In the genomic region with DNA sequence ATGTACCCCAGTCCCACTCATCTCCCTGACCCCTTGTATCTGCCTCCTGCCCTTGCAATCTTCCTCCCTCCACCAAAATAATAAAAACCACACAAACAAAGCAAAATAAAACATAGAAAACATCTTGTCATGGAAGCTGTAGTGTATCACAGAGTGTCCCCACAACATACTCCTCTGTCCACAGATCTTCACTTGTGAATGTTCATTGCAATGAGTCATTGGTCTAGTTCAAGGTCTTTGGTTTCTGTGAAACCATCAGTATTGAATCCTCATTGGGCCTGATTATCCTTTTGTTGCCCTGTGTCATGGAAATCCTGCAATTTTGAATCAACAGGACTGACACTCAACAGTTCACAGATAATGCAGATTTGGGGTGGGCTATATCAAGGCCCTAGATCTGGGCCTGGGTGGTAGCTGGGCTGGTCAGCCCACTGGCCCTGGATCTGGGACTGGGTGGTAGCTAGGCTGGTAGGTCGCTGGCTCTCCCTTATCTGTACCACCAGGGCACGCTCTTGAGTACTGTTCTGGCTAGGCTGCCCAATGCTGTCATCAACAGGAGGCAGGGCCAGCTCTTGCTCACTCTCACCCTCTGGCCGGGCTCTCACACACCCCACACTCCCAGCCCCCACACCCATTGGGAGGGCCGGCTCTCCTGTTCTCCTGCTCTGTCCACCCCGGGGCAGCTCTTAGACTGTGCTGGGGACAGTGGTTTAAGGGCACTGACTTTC, we compare ENCODE assay signal across 12 mouse cellular contexts.
DNase-seq lines count a peak whose midpoint lies in the region; ATAC-seq and TF ChIP-seq lines count a peak whose summit lies in the region.
"Had no signal": no experiment of that assay in that cellular context is flagged by ENCODE, and none has a peak within 500 bp of the region (broad histone marks: within the 10 kb centered on the region; RNA-seq: fewer than 3 reads in every experiment).

No protein-coding gene starts in this region.

- ATAC-seq in liver, embryonic 11.5 days (replicated peaks; ENCODE audit: low FRiP score), result no peak; the same call in 1 of the 2 replicates
- ATAC-seq in liver, embryonic 12.5 days, result 0 out of 2 replicates have a peak, but pooled peaks have one; percentile 40
- peak; percentile 95 for ATAC-seq in megakaryocyte-erythroid progenitor cell, adult 5-6 weeks (replicated peaks; ENCODE audit: low FRiP score, low TSS enrichment, poor library complexity, severe bottlenecking)
- ATAC-seq in kidney, embryonic 14.5 days (ENCODE audit: low FRiP score, low TSS enrichment), result no peak

- no peak for TF ChIP-seq POLR2A in heart, adult 2 months (IDR thresholded peaks at IDR 0.05; ENCODE audit: insufficient read depth, low read depth, low read length)

- DNase-seq in liver, result peak; percentile 11
- no peak for DNase-seq in liver, embryonic 11.5 days (ENCODE audit: low spot score)
- DNase-seq in heart, adult 2 months, result peak in 1 of 2 experiments; percentile 69
- DNase-seq in urinary bladder, postnatal 36 days (ENCODE audit: low spot score in 2 of 2), result no peak
- DNase-seq in spleen, adult 18-20 months, result no peak

- no peak overlapping the region for H3K9ac ChIP-seq in liver, embryonic 11.5 days (ENCODE audit: low read depth, low read length)
- H3K9ac ChIP-seq in heart, adult 2 months (ENCODE audit: low read depth, low read length), result no peak overlapping the region
- H3K9ac ChIP-seq in liver, embryonic 12.5 days, result no peak overlapping the region
- no peak overlapping the region for H3K9ac ChIP-seq in kidney, embryonic 14.5 days (ENCODE audit: low read depth, low read length)
- H3K9ac ChIP-seq: hindbrain, embryonic 15.5 days; neural tube, embryonic 15.5 days had no signal

- TF ChIP-seq CTCF in heart, adult 2 months (IDR thresholded peaks at IDR 0.05), result peak; percentile 63

- no peaks in the 10 kb centered on the region for H3K27me3 ChIP-seq in liver, embryonic 11.5 days (replicated peaks; ENCODE audit: control insufficient read depth, insufficient read depth, low read length)
- no peaks in the 10 kb centered on the region for H3K27me3 ChIP-seq in heart, adult 2 months (ENCODE audit: control insufficient read depth, insufficient read depth, low read length)
- H3K27me3 ChIP-seq in liver, embryonic 12.5 days (replicated peaks), result no peaks in the 10 kb centered on the region
- no peaks in the 10 kb centered on the region for H3K27me3 ChIP-seq in kidney, embryonic 14.5 days (ENCODE audit: control insufficient read depth, insufficient read depth, low read length)
- H3K27me3 ChIP-seq: hindbrain, embryonic 15.5 days; megakaryocyte, embryonic 14.5 days; neural tube, embryonic 15.5 days had no signal

- no peak overlapping the region for H3K27ac ChIP-seq in liver, embryonic 11.5 days (ENCODE audit: low read depth, low read length)
- no peak overlapping the region; the same call in 1 of the 2 replicates for H3K27ac ChIP-seq in heart, adult 2 months
- no peak overlapping the region for H3K27ac ChIP-seq in liver, embryonic 12.5 days
- no peak overlapping the region for H3K27ac ChIP-seq in kidney, embryonic 14.5 days (ENCODE audit: low read depth, low read length)
- H3K27ac ChIP-seq: hindbrain, embryonic 15.5 days; neural tube, embryonic 15.5 days had no signal

- H3K36me3 ChIP-seq in liver, embryonic 11.5 days (ENCODE audit: control insufficient read depth, insufficient read depth, low read length), result no peaks in the 10 kb centered on the region
- H3K36me3 ChIP-seq in heart, adult 2 months (ENCODE audit: control insufficient read depth, insufficient read depth, low read length), result no peaks in the 10 kb centered on the region; the same call in 1 of the 2 replicates
- H3K36me3 ChIP-seq in liver, embryonic 12.5 days, result no peaks in the 10 kb centered on the region
- H3K36me3 ChIP-seq in kidney, embryonic 14.5 days (ENCODE audit: control insufficient read depth, insufficient read depth, low read length), result no peaks in the 10 kb centered on the region
- H3K36me3 ChIP-seq: hindbrain, embryonic 15.5 days; neural tube, embryonic 15.5 days had no signal

- H3K4me3 ChIP-seq in liver, embryonic 11.5 days (ENCODE audit: low read depth, low read length), result no peak overlapping the region
- H3K4me3 ChIP-seq in heart, adult 2 months, result no peak overlapping the region
- H3K4me3 ChIP-seq in liver, embryonic 12.5 days, result no peak overlapping the region
- H3K4me3 ChIP-seq in kidney, embryonic 14.5 days (ENCODE audit: low read length), result no peak overlapping the region
- H3K4me3 ChIP-seq: erythroblast, embryonic 14.5 days; hindbrain, embryonic 15.5 days; megakaryocyte, embryonic 14.5 days; neural tube, embryonic 15.5 days had no signal

- H3K4me1 ChIP-seq in liver, embryonic 11.5 days (replicated peaks; ENCODE audit: control insufficient read depth, insufficient read depth, low read length), result no peaks in the 10 kb centered on the region; the same call in 1 of the 2 replicates
- H3K4me1 ChIP-seq in heart, adult 2 months (ENCODE audit: control insufficient read depth, insufficient read depth, low read length), result peaks cover 18% of the 10 kb centered on the region
- no peaks in the 10 kb centered on the region for H3K4me1 ChIP-seq in liver, embryonic 12.5 days
- no peaks in the 10 kb centered on the region for H3K4me1 ChIP-seq in kidney, embryonic 14.5 days (ENCODE audit: control insufficient read depth, insufficient read depth, low read length)
- H3K4me1 ChIP-seq: hindbrain, embryonic 15.5 days had no signal

- intact Hi-C loops in heart, adult 2 months (cut with DNase I), result no loop called here

- peak; percentile 54; the same call in 1 of the 2 replicates for TF ChIP-seq EP300 in heart, adult 2 months (IDR thresholded peaks at IDR 0.05; ENCODE audit: insufficient read depth, low read depth, low read length)

- no peaks in the 10 kb centered on the region for H3K9me3 ChIP-seq in liver, embryonic 11.5 days (ENCODE audit: control insufficient read depth, low read length)
- no peaks in the 10 kb centered on the region for H3K9me3 ChIP-seq in liver, embryonic 12.5 days (replicated peaks)
- no peaks in the 10 kb centered on the region for H3K9me3 ChIP-seq in kidney, embryonic 14.5 days (ENCODE audit: control insufficient read depth, low read length)
- H3K9me3 ChIP-seq: hindbrain, embryonic 15.5 days; megakaryocyte, embryonic 14.5 days; neural tube, embryonic 15.5 days had no signal

- H3K79me2 ChIP-seq in heart, adult 2 months (replicated peaks; ENCODE audit: control insufficient read depth, insufficient read depth, low read length), result no peaks in the 10 kb centered on the region

- no peak overlapping the region for H3K4me2 ChIP-seq in liver, embryonic 11.5 days
- no peak overlapping the region for H3K4me2 ChIP-seq in liver, embryonic 12.5 days
- no peak overlapping the region for H3K4me2 ChIP-seq in kidney, embryonic 14.5 days (replicated peaks; ENCODE audit: low read depth, low read length)
- H3K4me2 ChIP-seq: hindbrain, embryonic 15.5 days; neural tube, embryonic 15.5 days had no signal

- 72% methylated on average over 5 of the region's 5 CpGs for WGBS in liver, embryonic 11.5 days
- WGBS in heart, adult 2 months, result 55% methylated on average over 5 of the region's 5 CpGs
- WGBS in liver, embryonic 12.5 days (ENCODE audit: insufficient replicate concordance), result 64% methylated on average over 5 of the region's 5 CpGs
- WGBS in kidney, embryonic 14.5 days, result 78% methylated on average over 5 of the region's 5 CpGs

Comparison
In these comparisons a context has a peak if more than half of its experiments do, and no peak if none do; other contexts are left out.
1. ATAC-seq: peak in liver, embryonic 12.5 days (single experiment) and megakaryocyte-erythroid progenitor cell, adult 5-6 weeks (single experiment); none in liver, embryonic 11.5 days (single experiment) and kidney, embryonic 14.5 days (single experiment).